Mouse (Mus musculus) forebrain, embryonic 14.5 days (tissue): Measurements from ENCODE around the gene Stk32b. TPM values are rescaled to one million over a fixed set of nuclear protein-coding genes. Genes with fewer than 3 reads are reported as not detected.

ENCODE experiments used
- ATAC-seq: fragments of 200-750 bp; cut with Nextera tagmentation; 2 replicates; pipeline ENCODE4 v1.8.0; 2017; ENCODE audit warnings: mild to moderate bottlenecking, moderate library complexity
- DNase-seq: peaks from one replicate; pipeline ENCODE4 v3.0.0-alpha.2; 2015; ENCODE audit warnings: low spot score
- H3K27ac ChIP-seq: fragments of 300-500 bp; sonication (generic); 2 replicates; pipeline ENCODE4 v1.5.1; 2014; ENCODE audit warnings: low read depth, mild to moderate bottlenecking, control low read depth, low read length, moderate library complexity
- H3K27me3 ChIP-seq: fragments of 300-500 bp; sonication (generic); replicated peaks from 2 replicates; pipeline ENCODE4 v1.6.1; 2014; ENCODE audit warnings: low read length, control low read depth, mixed read lengths; ENCODE audit not compliant: control insufficient read depth, insufficient read depth
- H3K36me3 ChIP-seq: fragments of 300-500 bp; sonication (generic); 2 replicates; pipeline ENCODE4 v1.6.1; 2014; ENCODE audit warnings: low read length, control low read depth; ENCODE audit not compliant: control insufficient read depth, insufficient read depth
- H3K4me1 ChIP-seq: fragments of 300-500 bp; sonication (generic); 2 replicates; pipeline ENCODE4 v1.6.1; 2014; ENCODE audit warnings: antibody characterized with exemption, low read length, control low read depth; ENCODE audit not compliant: control insufficient read depth, insufficient read depth
- H3K4me2 ChIP-seq: fragments of 300-500 bp; sonication (generic); 2 replicates; pipeline ENCODE4 v1.6.1; 2014; ENCODE audit warnings: mild to moderate bottlenecking, control low read depth, low read length
- H3K4me3 ChIP-seq: fragments of 300-500 bp; sonication (generic); 2 replicates; pipeline ENCODE4 v1.5.1; 2014; ENCODE audit warnings: low read depth, low read length, control low read depth
- H3K9ac ChIP-seq: fragments of 300-500 bp; sonication (generic); 2 replicates; pipeline ENCODE4 v1.6.1; 2014; ENCODE audit warnings: mild to moderate bottlenecking, low read length, control low read depth, moderate library complexity
- H3K9me3 ChIP-seq: fragments of 300-500 bp; sonication (generic); replicated peaks from 2 replicates; pipeline ENCODE4 v1.6.1; 2016; ENCODE audit warnings: low read length, control low read depth, mixed read lengths; ENCODE audit not compliant: control insufficient read depth
- WGBS: fragments of 180-500 bp; shearing (Covaris S2); extraction: QIAGEN DNeasy Blood & Tissue Kit; methylation state at CpG from one replicate; pipeline ENCODE4 v1.1.7; 2014; 5-methylcytosine and 5-hydroxymethylcytosine counted together
- polyA plus RNA-seq: library from polyadenylated mRNA; unstranded; fragments of >200 nt; fragmentation: Nextera tagmentation; extraction: Ambion mirVana; gene quantifications from 2 replicates; pipeline ENCODE4 v1.2.1, GENCODE M21; 2014

Stk32b gene
- polyA plus RNA-seq, 1 experiment from 2014 or later, result 22.5 TPM

DNA sequence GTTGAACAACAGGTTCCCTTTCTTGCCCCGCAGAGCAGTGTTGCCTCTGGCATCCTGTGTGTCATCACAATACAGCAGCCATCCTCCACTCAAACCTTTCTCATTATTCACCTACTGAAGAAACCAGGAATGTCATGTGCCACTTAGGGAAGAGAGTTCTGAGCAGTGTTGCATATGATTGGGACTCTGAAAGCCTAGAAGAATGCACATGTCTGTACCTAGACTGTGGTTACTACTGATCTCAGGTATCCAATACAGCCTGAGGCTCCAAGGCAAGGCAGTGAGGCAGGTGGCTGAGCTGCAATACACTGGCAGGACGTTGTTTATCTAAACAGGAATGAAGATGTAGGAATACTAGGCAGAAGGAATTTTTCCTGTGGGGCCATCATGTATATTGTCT is 204.5 kb downstream of the Stk32b start:
- Histone ChIP-seq H3K4me3 (no peak overlapping the region), H3K27ac (no peak overlapping the region), H3K27me3 (no peaks in the 10 kb centered on the region), H3K4me2 (no peak overlapping the region), H3K9ac (no peak overlapping the region), H3K9me3 (no peaks in the 10 kb centered on the region), H3K36me3 (no peaks in the 10 kb centered on the region), H3K4me1 (no peaks in the 10 kb centered on the region)
- ATAC-seq (no peak), DNase-seq (no peak)
- WGBS, result 20% methylated on average over 2 of the region's 2 CpGs

- Histone ChIP-seq H3K9me3 (no peaks in the 10 kb centered on the region), H3K4me2 (no peak overlapping the region), H3K9ac (no peak overlapping the region), H3K4me3 (no peak overlapping the region), H3K27me3 (no peaks in the 10 kb centered on the region), H3K27ac (no peak overlapping the region), H3K36me3 (no peaks in the 10 kb centered on the region), H3K4me1 (no peaks in the 10 kb centered on the region)
- 81% methylated on average over 12 of the region's 12 CpGs for WGBS
- no peak for ATAC-seq
- DNase-seq, result no peak
Measured at GRCm38 (mm10) chr5:37506880-37507519, 210.0 kb downstream of the Stk32b start.

GRCm38 (mm10) chr5:37494984-37495476 is 221.9 kb downstream of the Stk32b start:
- H3K9me3 ChIP-seq, result no peaks in the 10 kb centered on the region
- no peaks in the 10 kb centered on the region for H3K27me3 ChIP-seq
- WGBS, result 96% methylated on average over 3 of the region's 3 CpGs
- DNase-seq (no peak), ATAC-seq (no peak)
- no peaks in the 10 kb centered on the region for H3K4me1 ChIP-seq
- no peak overlapping the region for H3K9ac ChIP-seq
- H3K4me2 ChIP-seq, result no peak overlapping the region
- no peak overlapping the region for H3K4me3 ChIP-seq
- no peaks in the 10 kb centered on the region for H3K36me3 ChIP-seq
- no peak overlapping the region for H3K27ac ChIP-seq

- DNase-seq, result peak; percentile 67
- Histone ChIP-seq H3K4me1 (no peaks in the 10 kb centered on the region), H3K9me3 (no peaks in the 10 kb centered on the region), H3K4me3 (no peak overlapping the region), H3K27me3 (no peaks in the 10 kb centered on the region), H3K9ac (no peak overlapping the region), H3K27ac (no peak overlapping the region), H3K4me2 (no peak overlapping the region), H3K36me3 (no peaks in the 10 kb centered on the region)
- WGBS, result 25% methylated on average over 3 of the region's 3 CpGs
- ATAC-seq, result peak; percentile 77
Measured at GRCm38 (mm10) chr5:37472025-37472608, 244.9 kb downstream of the Stk32b start.

DNA sequence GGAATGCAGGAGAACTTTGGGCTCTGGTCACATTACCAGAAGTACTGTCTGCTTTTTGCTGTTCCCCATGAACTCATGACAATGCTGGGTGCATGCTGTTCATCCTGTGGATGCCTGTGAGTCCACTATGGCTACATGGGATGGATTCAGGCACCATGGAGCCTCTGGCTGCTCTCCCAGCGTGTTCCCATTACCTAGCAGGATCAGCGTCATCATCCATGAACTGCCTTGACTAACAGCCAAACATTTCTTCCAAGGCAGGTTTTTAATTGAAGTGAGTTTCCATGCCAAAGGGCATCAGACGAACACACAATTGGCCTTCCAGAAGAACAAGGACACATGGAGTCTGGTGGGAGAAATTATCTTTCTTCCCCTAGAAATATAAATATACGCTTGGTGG is 245.4 kb downstream of the Stk32b start:
- H3K27me3 ChIP-seq, result no peaks in the 10 kb centered on the region
- H3K36me3 ChIP-seq, result no peaks in the 10 kb centered on the region
- H3K4me1 ChIP-seq, result no peaks in the 10 kb centered on the region
- H3K27ac ChIP-seq, result no peak overlapping the region
- ATAC-seq, result peak; percentile 57; the same call in 1 of the 2 replicates
- peak; percentile 71 for DNase-seq
- WGBS, result 39% methylated on average over 4 of the region's 4 CpGs
- H3K4me3 ChIP-seq, result no peak overlapping the region
- no peaks in the 10 kb centered on the region for H3K9me3 ChIP-seq
- no peak overlapping the region for H3K4me2 ChIP-seq
- no peak overlapping the region for H3K9ac ChIP-seq

DNA sequence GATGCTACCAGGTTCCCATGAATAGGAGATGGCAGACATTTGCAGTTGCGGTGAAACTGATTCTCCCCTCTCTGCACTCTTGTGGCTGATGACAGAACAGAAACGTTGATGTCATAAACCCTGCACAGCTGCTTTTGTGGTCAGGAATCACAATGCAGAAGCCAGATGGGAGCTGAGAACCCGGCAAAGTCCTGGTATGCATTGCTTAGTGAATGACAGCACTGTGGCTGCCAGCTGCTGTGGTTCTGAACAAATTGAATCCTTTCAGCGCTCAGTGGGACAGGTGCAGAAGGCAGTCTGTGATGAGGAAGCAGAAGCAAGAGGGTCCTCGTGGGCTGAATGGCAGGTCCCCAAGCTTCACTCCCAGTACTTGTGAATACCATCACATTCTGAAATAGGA is 247.9 kb downstream of the Stk32b start:
- Histone ChIP-seq H3K9me3 (no peaks in the 10 kb centered on the region), H3K4me1 (no peaks in the 10 kb centered on the region), H3K9ac (no peak overlapping the region), H3K4me2 (no peak overlapping the region), H3K27me3 (no peaks in the 10 kb centered on the region), H3K27ac (no peak overlapping the region), H3K36me3 (no peaks in the 10 kb centered on the region), H3K4me3 (no peak overlapping the region)
- DNase-seq (no peak), ATAC-seq (no peak)
- WGBS, result 69% methylated on average over 5 of the region's 5 CpGs

DNA sequence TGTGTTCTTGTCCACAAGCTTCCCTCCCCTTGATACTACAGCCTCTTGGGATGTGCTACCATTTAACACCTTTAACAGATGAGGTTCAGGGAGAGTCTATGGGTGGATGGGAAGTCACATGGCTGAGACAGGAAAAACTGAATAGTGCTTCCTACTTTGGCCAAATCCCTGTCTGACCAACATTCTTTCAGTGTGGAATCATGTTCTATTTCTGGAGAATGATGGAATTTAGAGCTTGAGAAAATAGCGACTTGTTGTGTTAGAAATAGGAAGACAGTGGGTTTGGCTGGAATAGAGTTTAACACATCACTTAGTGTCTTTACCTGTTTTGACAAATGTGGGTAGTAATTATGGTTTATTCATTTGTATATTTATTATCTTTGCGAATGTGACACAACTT is 249.3 kb downstream of the Stk32b start:
- 90% methylated on average over 2 of the region's 2 CpGs for WGBS
- Histone ChIP-seq H3K27ac (no peak overlapping the region), H3K9me3 (no peaks in the 10 kb centered on the region), H3K9ac (no peak overlapping the region), H3K4me2 (no peak overlapping the region), H3K36me3 (no peaks in the 10 kb centered on the region), H3K4me1 (no peaks in the 10 kb centered on the region), H3K4me3 (no peak overlapping the region), H3K27me3 (no peaks in the 10 kb centered on the region)
- no peak for DNase-seq
- ATAC-seq, result no peak

DNA sequence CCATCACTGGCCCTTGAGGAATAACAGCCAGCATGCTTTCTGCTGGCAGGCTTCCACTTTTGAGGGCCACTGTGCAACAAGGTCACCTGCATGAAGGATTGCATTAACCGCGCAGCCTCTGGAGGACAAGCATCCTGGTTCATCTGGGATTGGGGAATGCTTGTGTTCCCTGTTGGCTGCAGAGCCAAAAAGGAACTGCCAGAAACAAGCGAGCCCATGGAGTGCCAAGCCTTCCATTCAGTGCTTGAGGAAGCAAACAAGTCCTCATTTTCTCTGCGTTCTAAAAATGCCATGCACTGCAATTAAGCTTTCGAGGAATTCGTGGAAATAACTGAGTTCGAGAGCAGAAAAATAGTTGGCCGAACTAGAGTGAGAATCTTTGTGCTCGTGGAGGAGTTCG is 251.5 kb downstream of the Stk32b start:
- Histone ChIP-seq H3K4me2 (no peak overlapping the region), H3K4me3 (no peak overlapping the region), H3K4me1 (no peaks in the 10 kb centered on the region), H3K27ac (no peak overlapping the region), H3K27me3 (no peaks in the 10 kb centered on the region), H3K9me3 (no peaks in the 10 kb centered on the region), H3K36me3 (no peaks in the 10 kb centered on the region), H3K9ac (no peak overlapping the region)
- 80% methylated on average over 10 of the region's 10 CpGs for WGBS
- DNase-seq, result peak; percentile 29
- no peak for ATAC-seq

DNA sequence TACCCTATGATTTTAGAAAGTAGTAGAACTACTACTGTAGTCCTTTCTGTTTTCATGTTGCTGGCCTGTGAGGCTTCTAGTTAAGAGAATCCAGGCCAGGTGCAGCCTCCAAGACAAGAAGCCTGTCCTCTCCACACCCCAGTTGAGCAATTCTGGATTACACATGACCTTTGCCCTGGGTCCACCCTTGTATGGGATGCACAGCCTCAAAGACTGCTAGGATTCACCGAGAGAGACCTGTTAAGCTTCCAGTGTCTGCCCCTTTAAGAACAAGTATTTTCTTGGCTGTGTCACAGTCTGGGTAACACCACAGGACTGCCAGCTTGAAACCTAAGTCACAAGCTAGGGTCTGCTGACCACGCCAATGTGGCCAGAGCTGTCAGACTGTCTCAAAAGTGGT is 258.7 kb downstream of the Stk32b start:
- no peaks in the 10 kb centered on the region for H3K4me1 ChIP-seq
- no peak for DNase-seq
- no peak overlapping the region for H3K4me2 ChIP-seq
- no peaks in the 10 kb centered on the region for H3K27me3 ChIP-seq
- no peak for ATAC-seq
- no peak overlapping the region for H3K27ac ChIP-seq
- H3K4me3 ChIP-seq, result no peak overlapping the region
- H3K9ac ChIP-seq, result no peak overlapping the region
- no peaks in the 10 kb centered on the region for H3K9me3 ChIP-seq
- no peaks in the 10 kb centered on the region for H3K36me3 ChIP-seq
- WGBS, result 75% methylated on average over 2 of the region's 2 CpGs
